In the genomic region with DNA sequence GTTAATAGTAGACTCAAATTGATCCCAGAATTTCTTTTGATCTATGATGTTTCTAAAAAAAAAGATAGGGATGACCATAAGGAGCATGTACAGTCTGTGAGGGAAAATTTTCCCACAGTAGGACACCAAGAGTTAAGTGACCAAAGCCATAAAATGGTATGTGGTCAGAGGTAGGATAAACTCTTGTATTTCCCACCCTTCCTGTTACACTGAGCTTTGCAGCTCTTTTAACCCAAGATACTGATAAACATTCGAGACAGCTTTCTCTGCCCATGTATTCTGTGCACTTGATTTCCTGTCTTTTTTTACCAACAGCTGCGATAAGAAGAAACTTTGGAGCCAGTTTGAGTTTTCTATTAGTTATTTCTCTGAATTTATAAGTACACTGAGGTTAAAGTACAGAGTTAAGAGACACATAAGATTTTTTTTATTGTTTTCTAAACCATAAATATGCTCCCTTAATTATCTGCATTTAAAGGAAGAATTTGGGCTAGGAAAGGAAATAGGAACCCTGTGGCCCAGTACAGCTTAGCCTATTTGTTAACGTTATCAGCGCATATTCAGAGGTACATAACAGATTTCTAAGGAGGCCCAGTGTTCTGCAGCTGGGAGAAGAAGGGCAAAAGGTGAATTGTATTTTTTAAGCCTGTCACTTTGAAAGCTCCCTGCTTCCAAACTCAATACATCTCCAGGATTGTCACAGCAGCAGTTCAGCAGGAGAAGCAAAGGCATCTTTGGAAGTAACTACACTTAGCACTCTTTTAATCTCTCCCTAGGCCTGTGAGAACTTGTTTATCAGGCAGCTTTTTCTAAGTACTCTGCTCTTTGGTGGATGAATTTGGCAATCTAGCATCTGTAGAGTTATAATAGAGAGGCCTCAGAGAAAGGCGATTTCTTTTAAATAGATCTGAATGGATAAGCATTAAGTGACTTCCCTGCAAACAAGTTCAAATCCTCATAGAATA, we compare ENCODE assay signal across 19 mouse cellular contexts.
DNase-seq lines count a peak whose midpoint lies in the region; ATAC-seq and TF ChIP-seq lines count a peak whose summit lies in the region.
"Had no signal": no experiment of that assay in that cellular context is flagged by ENCODE, and none has a peak within 500 bp of the region (broad histone marks: within the 10 kb centered on the region; RNA-seq: fewer than 3 reads in every experiment).

No protein-coding gene starts in this region.

- H3K4me2 ChIP-seq in heart, embryonic 14.5 days (ENCODE audit: low read length), result no peak overlapping the region
- H3K4me2 ChIP-seq in lung, embryonic 14.5 days, result no peak overlapping the region

- ATAC-seq in heart, embryonic 14.5 days (ENCODE audit: insufficient number of reproducible peaks, insufficient read depth, low FRiP score, low read depth), result no peak
- no peak for ATAC-seq in lung, embryonic 14.5 days (ENCODE audit: insufficient read depth)
- peak; percentile 25; the same call in 1 of the 2 replicates for ATAC-seq in G1E (ENCODE audit: extremely low read depth, insufficient number of reproducible peaks, low FRiP score, poor library complexity, severe bottlenecking)
- ATAC-seq: hindbrain, embryonic 16.5 days had no signal

- no peak for DNase-seq in heart, adult 11 months
- peak; percentile 14 for DNase-seq in lung, embryonic 14.5 days
- no peak for DNase-seq in lung, adult 2 months
- no peak for DNase-seq in G1E (ENCODE audit: low spot score)
- DNase-seq in embryo, embryonic 11 days, result peak; percentile 26
- DNase-seq in c-Kit-positive CD71-positive TER-119-positive erythroid progenitor cells, embryonic 14.5 days (ENCODE audit: low spot score), result no peak
- DNase-seq in right cerebral cortex, postnatal 4 days, result no peak
- DNase-seq: adrenal gland, adult 2 months; cerebellum, adult 9-10 months; gastrocnemius, adult 2 months; kidney, postnatal 10 days; lung, postnatal 14 days; thymus, adult 18-20 months; thymus, postnatal 4 days had no signal

- TF ChIP-seq POLR2A in lung, adult 2 months (IDR thresholded peaks at IDR 0.05; ENCODE audit: borderline replicate concordance, extremely low read depth, low read depth, low read length), result no peak

- H3K36me3 ChIP-seq in heart, embryonic 14.5 days (ENCODE audit: control insufficient read depth, insufficient read depth, low read length), result no peaks in the 10 kb centered on the region
- no peaks in the 10 kb centered on the region for H3K36me3 ChIP-seq in lung, embryonic 14.5 days (ENCODE audit: insufficient read depth)
- H3K36me3 ChIP-seq in G1E (replicated peaks), result no peaks in the 10 kb centered on the region
- H3K36me3 ChIP-seq: embryonic facial prominence, embryonic 10.5 days had no signal

- peak overlapping the region; percentile 15 to 56 for H3K27ac ChIP-seq in heart, embryonic 14.5 days (replicated peaks in 1 of 2; ENCODE audit: control insufficient read depth in 1 of 2, insufficient read depth in 1 of 2, low read depth in 2 of 2, low read length in 2 of 2)
- H3K27ac ChIP-seq in lung, embryonic 14.5 days (ENCODE audit: low read depth), result no peak overlapping the region
- H3K27ac ChIP-seq: embryonic facial prominence, embryonic 10.5 days; gastrocnemius, adult 2 months; liver, embryonic 14.5 days had no signal

- no peak overlapping the region for H3K4me3 ChIP-seq in heart, embryonic 14.5 days (ENCODE audit: control insufficient read depth in 1 of 2, insufficient read depth in 1 of 2, low read depth in 1 of 2, low read length in 2 of 2)
- no peak overlapping the region for H3K4me3 ChIP-seq in lung, embryonic 14.5 days (ENCODE audit: low read depth, low read length)
- H3K4me3 ChIP-seq in lung, adult 2 months (replicated peaks; ENCODE audit: extremely low read depth, low read depth, low read length), result no peak overlapping the region
- no peak overlapping the region for H3K4me3 ChIP-seq in G1E (ENCODE audit: low read depth, low read length)
- H3K4me3 ChIP-seq: embryonic facial prominence, embryonic 10.5 days; gastrocnemius, adult 2 months; megakaryocyte, embryonic 14.5 days had no signal

- no peaks in the 10 kb centered on the region for H3K9me3 ChIP-seq in heart, embryonic 14.5 days (ENCODE audit: control insufficient read depth, low read length)
- no peaks in the 10 kb centered on the region for H3K9me3 ChIP-seq in lung, embryonic 14.5 days (ENCODE audit: low read depth, low read length)
- H3K9me3 ChIP-seq in G1E (replicated peaks), result no peaks in the 10 kb centered on the region
- H3K9me3 ChIP-seq: embryonic facial prominence, embryonic 10.5 days had no signal

- peaks cover 11 to 21% of the 10 kb centered on the region in 2 experiments for H3K4me1 ChIP-seq in heart, embryonic 14.5 days (ENCODE audit: control insufficient read depth in 2 of 2, insufficient read depth in 2 of 2, low read length in 2 of 2)
- H3K4me1 ChIP-seq in lung, embryonic 14.5 days (ENCODE audit: insufficient read depth), result peaks cover 14% of the 10 kb centered on the region
- H3K4me1 ChIP-seq in lung, adult 2 months (ENCODE audit: control insufficient read depth, insufficient read depth, low read length), result peaks cover 11% of the 10 kb centered on the region; the same call in 1 of the 2 replicates
- H3K4me1 ChIP-seq in G1E (ENCODE audit: insufficient read depth, low read depth, low read length), result peaks cover 24% of the 10 kb centered on the region

- WGBS in heart, embryonic 14.5 days, result 40% methylated on average over 5 of the region's 5 CpGs
- WGBS in lung, embryonic 14.5 days, result 32% methylated on average over 5 of the region's 5 CpGs
- WGBS in lung, adult 2 months, result 51% methylated on average over 5 of the region's 5 CpGs

- no peaks in the 10 kb centered on the region for H3K27me3 ChIP-seq in heart, embryonic 14.5 days (ENCODE audit: control insufficient read depth, insufficient read depth, low read length)
- H3K27me3 ChIP-seq in lung, embryonic 14.5 days (ENCODE audit: insufficient read depth, low read length), result no peaks in the 10 kb centered on the region
- no peaks in the 10 kb centered on the region for H3K27me3 ChIP-seq in G1E (ENCODE audit: insufficient read depth, low read length)
- H3K27me3 ChIP-seq: megakaryocyte, embryonic 14.5 days had no signal

- TF ChIP-seq CTCF in lung, embryonic 14.5 days (IDR thresholded peaks at IDR 0.05; ENCODE audit: low read depth), result no peak
- no peak for TF ChIP-seq CTCF in lung, adult 2 months (IDR thresholded peaks at IDR 0.05; ENCODE audit: insufficient read depth, low read length)
- TF ChIP-seq CTCF in G1E (IDR thresholded peaks at IDR 0.05; ENCODE audit: low read depth, low read length), result no peak

- no peak overlapping the region for H3K9ac ChIP-seq in heart, embryonic 14.5 days (ENCODE audit: low read length)
- no peak overlapping the region for H3K9ac ChIP-seq in lung, embryonic 14.5 days
- H3K9ac ChIP-seq: liver, embryonic 14.5 days had no signal

Comparison
In these comparisons a context has a peak if more than half of its experiments do, and no peak if none do; other contexts are left out.
1. DNase-seq: peak in lung, embryonic 14.5 days (single experiment) and embryo, embryonic 11 days (single experiment); none in heart, adult 11 months (single experiment), lung, adult 2 months (single experiment), G1E (single experiment), c-Kit-positive CD71-positive TER-119-positive erythroid progenitor cells, embryonic 14.5 days (single experiment) and right cerebral cortex, postnatal 4 days (single experiment).